In genomic region chr11:58039027-58039426, GRCm38 (mm10) we compare ENCODE assay signal across 11 mouse cellular contexts. TPM values are rescaled to one million over a fixed set of nuclear protein-coding genes. Genes with fewer than 3 reads are reported as not detected.
A peak's percentile ranks its signal among the peaks of the same experiment; 100 is the strongest.
DNase-seq lines count a peak whose midpoint lies in the region; ATAC-seq and TF ChIP-seq lines count a peak whose summit lies in the region.
"Had no signal": no experiment of that assay in that cellular context is flagged by ENCODE, and none has a peak within 500 bp of the region (broad histone marks: within the 10 kb centered on the region; RNA-seq: fewer than 3 reads in every experiment).

No protein-coding gene starts in this region.

- H3K9ac ChIP-seq in heart, embryonic 12.5 days: no peak overlapping the region
- no peak overlapping the region for H3K9ac ChIP-seq in MEL (ENCODE audit: control insufficient read depth, low read depth, low read length, poor library complexity, severe bottlenecking)
- H3K9ac ChIP-seq in intestine, postnatal 0 days (ENCODE audit: low read depth, low read length): no peak overlapping the region
- H3K9ac ChIP-seq in midbrain, embryonic 13.5 days (replicated peaks): no peak overlapping the region

- TF ChIP-seq CTCF in MEL (IDR thresholded peaks at IDR 0.05 in 2 of 3, conservative IDR thresholded peaks at IDR 0.05 in 1 of 3; ENCODE audit: control insufficient read depth in 1 of 3, insufficient read depth in 1 of 3, low read depth in 2 of 3, low read length in 3 of 3, poor library complexity in 1 of 3, severe bottlenecking in 1 of 3): peak; percentile 45 to 58 (median 48)
- TF ChIP-seq CTCF in intestine, postnatal 0 days (IDR thresholded peaks at IDR 0.05; ENCODE audit: low read depth): peak; percentile 78

- TF ChIP-seq RAD21 in MEL (IDR thresholded peaks at IDR 0.05; ENCODE audit: low read depth, low read length): no peak

- no peak overlapping the region for H3K27ac ChIP-seq in heart, embryonic 12.5 days (ENCODE audit: poor library complexity, severe bottlenecking)
- H3K27ac ChIP-seq in MEL (ENCODE audit: control insufficient read depth, low read depth, low read length): no peak overlapping the region
- H3K27ac ChIP-seq in intestine, postnatal 0 days (ENCODE audit: low read depth, low read length): no peak overlapping the region
- no peak overlapping the region for H3K27ac ChIP-seq in midbrain, embryonic 13.5 days

- H3K4me1 ChIP-seq in heart, embryonic 12.5 days (replicated peaks): peaks cover 71% of the 10 kb centered on the region
- no peaks in the 10 kb centered on the region; a peak in 1 of 4 replicates for H3K4me1 ChIP-seq in MEL (ENCODE audit: control insufficient read depth in 1 of 2, insufficient read depth in 2 of 2, low read length in 2 of 2)
- 0 out of 2 replicates have a peak, but pooled peaks cover 3% of the 10 kb centered on the region for H3K4me1 ChIP-seq in intestine, postnatal 0 days (replicated peaks; ENCODE audit: control insufficient read depth, insufficient read depth, low read length)
- H3K4me1 ChIP-seq in midbrain, embryonic 13.5 days (replicated peaks): peaks cover 6% of the 10 kb centered on the region; the same call in 1 of the 2 replicates

- no peaks in the 10 kb centered on the region for H3K27me3 ChIP-seq in heart, embryonic 12.5 days (replicated peaks)
- H3K27me3 ChIP-seq in MEL (ENCODE audit: control insufficient read depth in 1 of 2, insufficient read depth in 2 of 2, low read length in 2 of 2): no peaks in the 10 kb centered on the region
- no peaks in the 10 kb centered on the region for H3K27me3 ChIP-seq in intestine, postnatal 0 days (replicated peaks; ENCODE audit: control insufficient read depth, insufficient read depth, low read length)
- H3K27me3 ChIP-seq in midbrain, embryonic 13.5 days: no peaks in the 10 kb centered on the region

- TF ChIP-seq EP300 in MEL (IDR thresholded peaks at IDR 0.05; ENCODE audit: low read depth in 1 of 2, low read length in 2 of 2): no peak

- peaks cover 27% of the 10 kb centered on the region for H3K36me3 ChIP-seq in heart, embryonic 12.5 days
- peaks cover 0 to 43% of the 10 kb centered on the region in 2 experiments; a peak in 2 of 4 replicates for H3K36me3 ChIP-seq in MEL (ENCODE audit: control insufficient read depth in 1 of 2, insufficient read depth in 2 of 2, low read length in 2 of 2)
- peaks cover 24% of the 10 kb centered on the region for H3K36me3 ChIP-seq in intestine, postnatal 0 days (ENCODE audit: control insufficient read depth, insufficient read depth)
- H3K36me3 ChIP-seq in midbrain, embryonic 13.5 days: peaks cover 17% of the 10 kb centered on the region

- no peak overlapping the region for H3K4me2 ChIP-seq in heart, embryonic 12.5 days
- no peak overlapping the region for H3K4me2 ChIP-seq in intestine, postnatal 0 days (replicated peaks; ENCODE audit: low read depth)
- no peak overlapping the region for H3K4me2 ChIP-seq in midbrain, embryonic 13.5 days (replicated peaks)

- ATAC-seq in heart, embryonic 12.5 days (ENCODE audit: insufficient number of reproducible peaks, low FRiP score): no peak
- ATAC-seq in intestine, postnatal 0 days: 0 out of 2 replicates have a peak, but pooled peaks have one; percentile 41
- ATAC-seq in frontal cortex, adult (ENCODE audit: low TSS enrichment): no peak
- ATAC-seq in midbrain, embryonic 13.5 days: no peak

- WGBS in heart, embryonic 12.5 days: 57% methylated on average over 1 of the region's 1 CpGs
- 45% methylated on average over 1 of the region's 1 CpGs for WGBS in intestine, postnatal 0 days
- 78% methylated on average over 1 of the region's 1 CpGs for WGBS in midbrain, embryonic 13.5 days

- peaks cover 79% of the 10 kb centered on the region for H3K79me2 ChIP-seq in MEL (ENCODE audit: control insufficient read depth, insufficient read depth, low read length, poor library complexity)

- H3K9me3 ChIP-seq in heart, embryonic 12.5 days (replicated peaks): no peaks in the 10 kb centered on the region
- no peaks in the 10 kb centered on the region for H3K9me3 ChIP-seq in MEL (replicated peaks; ENCODE audit: insufficient read depth, low read length)
- no peaks in the 10 kb centered on the region for H3K9me3 ChIP-seq in intestine, postnatal 0 days (ENCODE audit: control insufficient read depth)
- no peaks in the 10 kb centered on the region for H3K9me3 ChIP-seq in midbrain, embryonic 13.5 days

- no peak for TF ChIP-seq POLR2A in MEL (IDR thresholded peaks at IDR 0.05; ENCODE audit: control insufficient read depth in 1 of 2, insufficient read depth in 1 of 2, low read depth in 1 of 2, low read length in 2 of 2, poor library complexity in 1 of 2)

- H3K4me3 ChIP-seq in heart, embryonic 12.5 days: no peak overlapping the region
- no peak overlapping the region for H3K4me3 ChIP-seq in MEL (ENCODE audit: control insufficient read depth in 1 of 2, insufficient read depth in 1 of 2, low read depth in 2 of 2, low read length in 2 of 2)
- no peak overlapping the region for H3K4me3 ChIP-seq in intestine, postnatal 0 days (ENCODE audit: low read depth, low read length)
- no peak overlapping the region for H3K4me3 ChIP-seq in midbrain, embryonic 13.5 days (replicated peaks)

- peak; percentile 31 for DNase-seq in heart, postnatal 4 days
- DNase-seq in B cell, adult 2 months: peak; percentile 37 to 44
- DNase-seq in MEL (ENCODE audit: low read depth, low spot score): peak; percentile 69
- DNase-seq in urinary bladder, adult 18-20 months (ENCODE audit: low spot score in 2 of 2): no peak
- DNase-seq: right cerebral cortex, postnatal 4 days had no signal

TF ChIP-seq in MEL, 35 proteins besides CTCF, POLR2A, EP300 and RAD21:
- TF ChIP-seq NELFE (IDR thresholded peaks at IDR 0.05; ENCODE audit: low read depth, low read length) (no peak), SMC3 (IDR thresholded peaks at IDR 0.05; ENCODE audit: low read depth, low read length) (peak; percentile 21; the same call in 1 of the 2 replicates), SIN3A (IDR thresholded peaks at IDR 0.05; ENCODE audit: low read length) (0 out of 2 replicates have a peak, but pooled peaks have one; percentile 18)

RNA-seq across cellular contexts. Expression of gene Larp1, which starts 30.2 kb away (rescaled TPM):
- total RNA-seq in heart, postnatal 4 days (2021): 10 to 100 TPM; 69.6 to 69.9 TPM
- 17.5 and 18.3 TPM in 2 replicates for polyA plus RNA-seq in heart, embryonic 12.5 days (2016; fragmentation: Nextera tagmentation; extraction: Ambion mirVana)
- 73.9 and 88.3 TPM in 2 replicates for total RNA-seq in MEL (2012; rRNA removed)
- polyA plus RNA-seq in MEL (2012; ENCODE audit: insufficient read depth in 1 of 2, insufficient read length in 2 of 2, low read depth in 1 of 2, low replicate concordance in 2 of 2, missing spikeins in 1 of 2): 1,000 to 10,000 TPM in 1 of 2 experiments, 100 to 1,000 TPM in 1; 201 to 2,325 TPM
- 9.6 and 11.5 TPM in 2 replicates for polyA plus RNA-seq in intestine, postnatal 0 days (2015; fragmentation: Nextera tagmentation; extraction: Ambion mirVana)
- polyA plus RNA-seq in midbrain, embryonic 13.5 days (2015; fragmentation: Nextera tagmentation; extraction: Ambion mirVana): 15.8 TPM in 2 replicates

RNA-seq across cellular contexts. Expression of gene Gm12248, which starts 53.9 kb away (rescaled TPM):
- not detected for total RNA-seq in heart, postnatal 4 days (2021)
- not detected in 2 replicates for polyA plus RNA-seq in heart, embryonic 12.5 days (2016; fragmentation: Nextera tagmentation; extraction: Ambion mirVana)
- 0.12 and 0.23 TPM in 2 replicates for total RNA-seq in MEL (2012; rRNA removed)
- under 1 TPM in 1 of 2 experiments, not detected in 1; 0.65 TPM for polyA plus RNA-seq in MEL (2012; ENCODE audit: insufficient read depth in 1 of 2, insufficient read length in 2 of 2, low read depth in 1 of 2, low replicate concordance in 2 of 2, missing spikeins in 1 of 2)
- polyA plus RNA-seq in intestine, postnatal 0 days (2015; fragmentation: Nextera tagmentation; extraction: Ambion mirVana): not detected in 2 replicates
- polyA plus RNA-seq in midbrain, embryonic 13.5 days (2015; fragmentation: Nextera tagmentation; extraction: Ambion mirVana): not detected in 2 replicates
- total RNA-seq: heart, postnatal 14 days had no signal
- polyA plus RNA-seq: lung, embryonic 16.5 days had no signal

Comparison
In these comparisons a context has a peak if more than half of its experiments do, and no peak if none do; other contexts are left out.
1. DNase-seq: peak in heart, postnatal 4 days (single experiment), B cell, adult 2 months (2 of 2) and MEL (single experiment); none in urinary bladder, adult 18-20 months (0 of 2).
2. RNA of gene Larp1, which starts 30.2 kb away (polyA plus RNA-seq): 201 to 2,325 TPM in MEL; 17.5 to 18.3 TPM in heart, embryonic 12.5 days, 15.8 TPM in midbrain, embryonic 13.5 days and 9.6 to 11.5 TPM in intestine, postnatal 0 days; every median in the first group is over 10 times any median in the second.